Mouse (Mus musculus) kidney, postnatal 0 days (tissue): ENCODE results near the gene Arhgef39. TPM values are rescaled to one million over a fixed set of nuclear protein-coding genes. Genes with fewer than 3 reads are reported as not detected.

Experiments used
- ATAC-seq: fragments of 200-750 bp; cut with Nextera tagmentation; replicated peaks from 2 replicates; pipeline ENCODE4 v1.8.0; 2017; ENCODE audit warnings: low read depth, moderate number of reproducible peaks, moderate TSS enrichment, moderate library complexity; ENCODE audit not compliant: low FRiP score
- DNase-seq: peaks from one replicate; pipeline ENCODE4 v3.0.0-alpha.2; 2016; ENCODE audit warnings: low spot score
- H3K27ac ChIP-seq: fragments of 300-500 bp; sonication (generic); 2 replicates; pipeline ENCODE4 v1.5.1; 2014; ENCODE audit warnings: mild to moderate bottlenecking
- H3K27me3 ChIP-seq: fragments of 300-500 bp; sonication (generic); 2 replicates; pipeline ENCODE4 v1.6.1; 2014; ENCODE audit warnings: low read length, mixed read lengths; ENCODE audit not compliant: insufficient read depth
- H3K36me3 ChIP-seq: fragments of 300-500 bp; sonication (generic); 2 replicates; pipeline ENCODE4 v1.6.1; 2014; ENCODE audit warnings: low read length, mixed read lengths; ENCODE audit not compliant: insufficient read depth
- H3K4me1 ChIP-seq: fragments of 300-500 bp; sonication (generic); replicated peaks from 2 replicates; pipeline ENCODE4 v1.6.1; 2014; ENCODE audit warnings: antibody characterized with exemption, low read length, mixed read lengths; ENCODE audit not compliant: insufficient read depth
- H3K4me2 ChIP-seq: fragments of 300-500 bp; sonication (generic); 2 replicates; pipeline ENCODE4 v1.6.1; 2014; ENCODE audit warnings: mild to moderate bottlenecking, low read length, moderate library complexity, mixed read lengths
- H3K4me3 ChIP-seq: fragments of 300-500 bp; sonication (generic); replicated peaks from 2 replicates; pipeline ENCODE4 v1.5.1; 2014; ENCODE audit warnings: low read depth, low read length
- H3K9ac ChIP-seq: fragments of 300-500 bp; sonication (generic); 2 replicates; pipeline ENCODE4 v1.6.1; 2014; ENCODE audit warnings: low read depth, low read length
- H3K9me3 ChIP-seq: fragments of 300-500 bp; sonication (generic); replicated peaks from 2 replicates; pipeline ENCODE4 v1.6.1; 2016; ENCODE audit warnings: low read length, inconsistent platforms, mixed read lengths
- CTCF ChIP-seq: IDR thresholded peaks from 2 replicates; pipeline ENCODE4 v1.5.1; 2016; ENCODE audit warnings: antibody characterized with exemption, low read depth, mild to moderate bottlenecking, moderate library complexity
- WGBS: fragments of 180-500 bp; shearing (Covaris S2); extraction: QIAGEN DNeasy Blood & Tissue Kit; methylation state at CpG from one replicate; pipeline ENCODE4 v1.1.7; 2014; 5-methylcytosine and 5-hydroxymethylcytosine counted together
- polyA plus RNA-seq: library from polyadenylated mRNA; unstranded; fragments of >200 nt; fragmentation: Nextera tagmentation; extraction: Ambion mirVana; gene quantifications from 2 replicates; pipeline ENCODE4 v1.2.1, GENCODE M21; 2015

Arhgef39 gene
- polyA plus RNA-seq, 1 experiment from 2014 or later: 15.4 TPM

GRCm38 (mm10) chr4:43519551-43519950 is 20.1 kb upstream of the Arhgef39 start:
- 0 out of 2 replicates have a peak overlapping the region, but pooled peaks have one; percentile 0 for H3K4me3 ChIP-seq
- H3K4me1 ChIP-seq: peaks cover 21% of the 10 kb centered on the region; the same call in 1 of the 2 replicates
- H3K4me2 ChIP-seq: peak overlapping the region; percentile 46
- 0 out of 2 replicates have a peak, but pooled peaks cover 9% of the 10 kb centered on the region for H3K36me3 ChIP-seq
- no peak for DNase-seq
- H3K27ac ChIP-seq: no peak overlapping the region
- no peaks in the 10 kb centered on the region for H3K9me3 ChIP-seq
- no peaks in the 10 kb centered on the region for H3K27me3 ChIP-seq
- no peak for TF ChIP-seq CTCF
- no peak overlapping the region for H3K9ac ChIP-seq
- WGBS: 17% methylated on average over 10 of the region's 10 CpGs
- ATAC-seq: no peak

GRCm38 (mm10) chr4:43515764-43516708 is 16.5 kb upstream of the Arhgef39 start:
- Histone ChIP-seq H3K27me3 (no peaks in the 10 kb centered on the region), H3K36me3 (0 out of 2 replicates have a peak, but pooled peaks cover 10% of the 10 kb centered on the region), H3K4me3 (no peak overlapping the region), H3K9me3 (no peaks in the 10 kb centered on the region), H3K4me2 (no peak overlapping the region), H3K4me1 (no peaks in the 10 kb centered on the region; the same call in 1 of the 2 replicates), H3K27ac (no peak overlapping the region), H3K9ac (no peak overlapping the region)
- no peak for TF ChIP-seq CTCF
- ATAC-seq: no peak
- 70% methylated on average over 11 of the region's 11 CpGs for WGBS
- DNase-seq: no peak

GRCm38 (mm10) chr4:43513791-43514190 is 14.3 kb upstream of the Arhgef39 start:
- no peak overlapping the region for H3K9ac ChIP-seq
- 0 out of 2 replicates have a peak, but pooled peaks cover 10% of the 10 kb centered on the region for H3K36me3 ChIP-seq
- no peaks in the 10 kb centered on the region for H3K27me3 ChIP-seq
- DNase-seq (no peak), ATAC-seq (no peak)
- WGBS: 58% methylated on average over 4 of the region's 4 CpGs
- no peak overlapping the region for H3K4me2 ChIP-seq
- no peak for TF ChIP-seq CTCF
- peaks cover 3% of the 10 kb centered on the region; the same call in 1 of the 2 replicates for H3K4me1 ChIP-seq
- H3K9me3 ChIP-seq: no peaks in the 10 kb centered on the region
- no peak overlapping the region for H3K4me3 ChIP-seq
- H3K27ac ChIP-seq: no peak overlapping the region

- Histone ChIP-seq H3K27ac (no peak overlapping the region), H3K4me3 (no peak overlapping the region), H3K27me3 (no peaks in the 10 kb centered on the region), H3K36me3 (0 out of 2 replicates have a peak, but pooled peaks cover 10% of the 10 kb centered on the region), H3K9me3 (no peaks in the 10 kb centered on the region), H3K4me1 (peaks cover 7% of the 10 kb centered on the region; the same call in 1 of the 2 replicates), H3K9ac (no peak overlapping the region), H3K4me2 (no peak overlapping the region)
- WGBS: 91% methylated on average over 4 of the region's 4 CpGs
- ATAC-seq: no peak
- no peak for TF ChIP-seq CTCF
- no peak for DNase-seq
These were observed 13.8 kb upstream of the Arhgef39 start for GRCm38 (mm10) chr4:43513300-43513699.

- Histone ChIP-seq H3K4me1 (peaks cover 14% of the 10 kb centered on the region; the same call in 1 of the 2 replicates), H3K9me3 (no peaks in the 10 kb centered on the region), H3K36me3 (0 out of 2 replicates have a peak, but pooled peaks cover 10% of the 10 kb centered on the region), H3K4me2 (no peak overlapping the region), H3K27ac (no peak overlapping the region), H3K9ac (no peak overlapping the region), H3K4me3 (no peak overlapping the region), H3K27me3 (no peaks in the 10 kb centered on the region)
- TF ChIP-seq CTCF: no peak
- ATAC-seq (no peak), DNase-seq (no peak)
- WGBS: 55% methylated on average over 7 of the region's 7 CpGs
These were observed 13.2 kb upstream of the Arhgef39 start for GRCm38 (mm10) chr4:43512653-43513052.

- Histone ChIP-seq H3K36me3 (0 out of 2 replicates have a peak, but pooled peaks cover 10% of the 10 kb centered on the region), H3K9ac (no peak overlapping the region), H3K27ac (no peak overlapping the region), H3K9me3 (no peaks in the 10 kb centered on the region), H3K4me2 (no peak overlapping the region), H3K27me3 (no peaks in the 10 kb centered on the region), H3K4me1 (peaks cover 14% of the 10 kb centered on the region; the same call in 1 of the 2 replicates), H3K4me3 (no peak overlapping the region)
- 71% methylated on average over 19 of the region's 19 CpGs for WGBS
- no peak for TF ChIP-seq CTCF
- ATAC-seq (no peak), DNase-seq (no peak)
These were observed 12.4 kb upstream of the Arhgef39 start for GRCm38 (mm10) chr4:43511675-43512454.
